In genomic region chr13:49245251-49245650, GRCm38 (mm10) we compare ENCODE assay signal across 21 mouse cellular contexts. TPM values are rescaled to one million over a fixed set of nuclear protein-coding genes. Genes with fewer than 3 reads are reported as not detected.
DNase-seq lines count a peak whose midpoint lies in the region; ATAC-seq lines count a peak whose summit lies in the region.
"Had no signal": no experiment of that assay in that cellular context is flagged by ENCODE, and none has a peak within 500 bp of the region (broad histone marks: within the 10 kb centered on the region; RNA-seq: fewer than 3 reads in every experiment).

No protein-coding gene starts in this region.

- peaks cover 96% of the 10 kb centered on the region for H3K4me1 ChIP-seq in megakaryocyte, embryonic 14.5 days

- H3K4me3 ChIP-seq in megakaryocyte, embryonic 14.5 days (replicated peaks) = peak overlapping the region; percentile 99
- H3K4me3 ChIP-seq: heart, embryonic 10.5 days; hindbrain, embryonic 15.5 days; layer of hippocampus, adult 2 months; liver, embryonic 13.5 days; midbrain, embryonic 13.5 days; stomach, embryonic 15.5 days had no signal

- no peaks in the 10 kb centered on the region for H3K9me3 ChIP-seq in megakaryocyte, embryonic 14.5 days
- H3K9me3 ChIP-seq: heart, embryonic 10.5 days; hindbrain, embryonic 15.5 days; liver, embryonic 13.5 days; midbrain, embryonic 13.5 days; stomach, embryonic 15.5 days had no signal

- no peak for ATAC-seq in megakaryocyte, adult 5-6 weeks (ENCODE audit: poor library complexity, severe bottlenecking)
- ATAC-seq: CD4-positive, CD25-positive, alpha-beta regulatory T cell, adult 4 months; forebrain, postnatal 0 days; midbrain, embryonic 13.5 days had no signal

- H3K27me3 ChIP-seq in megakaryocyte, embryonic 14.5 days (replicated peaks) = no peaks in the 10 kb centered on the region

- DNase-seq in kidney, adult 9 months = peak; percentile 93
- DNase-seq in kidney, postnatal 25 days = peak; percentile 79 to 94
- peak; percentile 53 for DNase-seq in yolk sac, embryonic 10.5 days (ENCODE audit: low spot score)
- no peak for DNase-seq in embryo, embryonic 11 days
- no peak for DNase-seq in layer of hippocampus, postnatal 36 days
- DNase-seq: cerebellum, adult 11 months; cerebellum, adult 9-11 months; forebrain, postnatal 0 days; gastrocnemius, postnatal 25 days; liver, embryonic 13.5 days; lung, adult 2 months; lung, postnatal 14 days; right cerebral cortex, adult 18-20 months had no signal

- peaks cover 58% of the 10 kb centered on the region for H3K36me3 ChIP-seq in megakaryocyte, embryonic 14.5 days (replicated peaks; ENCODE audit: low read length)
- H3K36me3 ChIP-seq: heart, embryonic 10.5 days; hindbrain, embryonic 15.5 days; liver, embryonic 13.5 days; midbrain, embryonic 13.5 days; stomach, embryonic 15.5 days had no signal

RNA-seq across cellular contexts. Expression of gene Susd3, which starts 3.3 kb away (rescaled TPM):
- 289 and 697 TPM in 2 replicates for polyA plus RNA-seq in megakaryocyte, embryonic 14.5 days (2012; ENCODE audit: insufficient read depth, low replicate concordance)
- 44.4 and 49.1 TPM in 2 replicates for total RNA-seq in megakaryocyte, adult 5-6 weeks (2015)
- 39.6 and 42.3 TPM in 2 replicates for total RNA-seq in megakaryocyte, adult 5-6 weeks (2017)
- total RNA-seq in layer of hippocampus, postnatal 36 days (2021) = 1 to 10 TPM; 2.5 to 2.6 TPM

RNA-seq across cellular contexts. Expression of gene Card19, which starts 29.4 kb away (rescaled TPM):
- polyA plus RNA-seq in megakaryocyte, embryonic 14.5 days (2012; ENCODE audit: insufficient read depth, low replicate concordance) = 534 and 845 TPM in 2 replicates
- 85.5 and 103 TPM in 2 replicates for total RNA-seq in megakaryocyte, adult 5-6 weeks (2015)
- 91.0 and 123 TPM in 2 replicates for total RNA-seq in megakaryocyte, adult 5-6 weeks (2017)
- total RNA-seq in layer of hippocampus, postnatal 36 days (2021) = 10 to 100 TPM; 13.9 to 15.0 TPM

RNA-seq across cellular contexts. Expression of gene Ninj1, which starts 58.0 kb away (rescaled TPM):
- polyA plus RNA-seq in megakaryocyte, embryonic 14.5 days (2012; ENCODE audit: insufficient read depth, low replicate concordance) = 422 and 866 TPM in 2 replicates
- total RNA-seq in megakaryocyte, adult 5-6 weeks (2015) = 76.1 and 81.6 TPM in 2 replicates
- 33.4 and 48.2 TPM in 2 replicates for total RNA-seq in megakaryocyte, adult 5-6 weeks (2017)
- total RNA-seq in layer of hippocampus, postnatal 36 days (2021) = 10 to 100 TPM; 18.7 to 19.3 TPM

Comparison
In these comparisons a context has a peak if more than half of its experiments do, and no peak if none do; other contexts are left out.
1. DNase-seq: peak in kidney, adult 9 months (single experiment), kidney, postnatal 25 days (2 of 2) and yolk sac, embryonic 10.5 days (single experiment); none in embryo, embryonic 11 days (single experiment) and layer of hippocampus, postnatal 36 days (0 of 2).
2. RNA of gene Susd3, which starts 3.3 kb away (total RNA-seq): 39.6 to 49.1 TPM in megakaryocyte, adult 5-6 weeks; 2.5 to 2.6 TPM in layer of hippocampus, postnatal 36 days; every median in the first group is over 10 times any median in the second.
3. RNA of gene Card19, which starts 29.4 kb away (total RNA-seq): 85.5 to 123 TPM in megakaryocyte, adult 5-6 weeks; 13.9 to 15.0 TPM in layer of hippocampus, postnatal 36 days; every median in the first group is over 4 times any median in the second.